Mouse (Mus musculus) liver, adult 2 months (tissue): ENCODE results near the gene Ssc5d. TPM values are rescaled to one million over a fixed set of nuclear protein-coding genes. Genes with fewer than 3 reads are reported as not detected.

ENCODE experiments used
- DNase-seq: peaks from one replicate; pipeline ENCODE4 v3.0.0-alpha.2; 2011; ENCODE audit warnings: low read depth, low spot score; ENCODE audit errors: extremely low read depth
- H3K27ac ChIP-seq: fragments of 200-500 bp; replicated peaks from 2 replicates; pipeline ENCODE4 v1.5.1; 2012; ENCODE audit warnings: low read depth, mild to moderate bottlenecking, control low read depth, inconsistent platforms, low read length; ENCODE audit not compliant: insufficient read depth
- H3K27me3 ChIP-seq: fragments of 200-500 bp; 2 replicates; pipeline ENCODE4 v1.6.1; 2012; ENCODE audit warnings: mild to moderate bottlenecking, moderate library complexity, low read length, inconsistent platforms; ENCODE audit not compliant: control insufficient read depth, insufficient read depth
- H3K36me3 ChIP-seq: fragments of 200-500 bp; 2 replicates; pipeline ENCODE4 v1.6.1; 2012; ENCODE audit warnings: low read length, inconsistent platforms; ENCODE audit not compliant: control insufficient read depth, insufficient read depth
- H3K4me1 ChIP-seq: fragments of 200-500 bp; 2 replicates; pipeline ENCODE4 v1.6.1; 2011; ENCODE audit warnings: low read length; ENCODE audit not compliant: control insufficient read depth, insufficient read depth
- H3K4me3 ChIP-seq: fragments of 200-500 bp; 2 replicates; pipeline ENCODE4 v1.5.1; 2011; ENCODE audit warnings: low read depth, mild to moderate bottlenecking, control low read depth, low read length, moderate library complexity; ENCODE audit not compliant: insufficient read depth
- H3K79me2 ChIP-seq: fragments of 200-500 bp; 2 replicates; pipeline ENCODE4 v1.6.1; 2012; ENCODE audit warnings: inconsistent platforms, mild to moderate bottlenecking, low read length, moderate library complexity; ENCODE audit not compliant: control insufficient read depth, insufficient read depth
- H3K9ac ChIP-seq: fragments of 200-500 bp; 2 replicates; pipeline ENCODE4 v1.6.1; 2012; ENCODE audit warnings: low read depth, mild to moderate bottlenecking, control low read depth, inconsistent platforms, low read length
- CTCF ChIP-seq: fragments of 200-500 bp; IDR thresholded peaks from 2 replicates; pipeline ENCODE4 v1.5.1; 2011; ENCODE audit warnings: low read depth, low read length, control low read depth
- POLR2A ChIP-seq: fragments of 200-500 bp; IDR thresholded peaks from 2 replicates; pipeline ENCODE4 v1.6.1; 2011; ENCODE audit warnings: low read length, control low read depth; ENCODE audit not compliant: insufficient read depth; ENCODE audit errors: extremely low read depth
- WGBS: fragments of 180-500 bp; shearing (Covaris S2); methylation state at CpG from one replicate; pipeline ENCODE4 v1.1.7; 2018; 5-methylcytosine and 5-hydroxymethylcytosine counted together
- polyA plus RNA-seq: library from polyadenylated mRNA; depleted of rRNA; stranded (reverse); fragments of >200 nt; gene quantifications from 2 replicates; pipeline ENCODE4 v1.2.3, GENCODE M21; 2012
- total RNA-seq: library from RNA; depleted of rRNA; stranded (reverse); fragments of >200 nt; gene quantifications from 2 replicates; pipeline ENCODE4 v1.2.3, GENCODE M21; 2014

Ssc5d gene
- total and polyA plus RNA-seq, 2 experiments = 0.18 to 0.26 TPM

DNA sequence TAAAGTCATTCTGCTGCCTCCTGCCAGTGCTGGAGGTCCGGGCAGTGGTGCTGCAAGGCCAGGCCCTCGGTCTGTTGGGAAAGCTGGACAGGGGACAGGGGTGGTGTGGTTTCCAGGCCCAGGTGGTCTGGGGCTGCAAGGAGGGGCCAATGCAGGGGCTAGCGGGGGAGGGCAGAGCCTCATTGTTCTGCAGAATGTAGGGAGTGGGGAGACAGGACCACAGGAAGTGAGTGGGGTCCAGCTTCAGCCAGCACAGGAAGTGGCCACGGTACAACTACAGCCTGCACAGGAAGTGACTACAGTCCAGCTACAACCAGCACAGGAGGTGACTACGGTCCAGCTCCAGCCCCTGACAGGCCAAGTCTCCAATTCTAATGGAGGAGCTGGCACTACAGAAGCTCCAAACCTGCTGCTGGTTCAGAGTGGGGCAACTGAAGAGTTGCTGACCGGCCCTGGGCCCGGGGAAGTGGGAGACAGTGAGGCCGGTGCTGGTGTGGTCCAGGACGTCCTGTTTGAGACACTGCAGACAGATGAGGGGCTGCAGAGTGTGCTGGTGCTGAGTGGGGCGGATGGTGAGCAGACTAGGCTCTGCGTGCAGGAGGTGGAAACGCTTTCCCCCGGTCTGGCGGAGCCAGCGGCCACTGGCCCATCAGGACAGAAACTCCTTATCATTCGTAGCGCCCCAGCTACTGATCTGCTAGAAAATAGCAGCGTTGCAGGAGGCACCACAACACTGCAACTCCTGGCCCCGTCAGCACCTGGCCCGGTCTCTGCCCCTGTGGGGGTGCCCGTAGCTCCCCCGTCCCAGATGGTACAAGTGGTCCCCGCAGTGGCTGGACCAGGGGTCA, 4.4 kb upstream of the Ssc5d start:
- no peak for TF ChIP-seq CTCF
- no peak for TF ChIP-seq POLR2A
- no peak for DNase-seq
- peaks cover 8% of the 10 kb centered on the region for H3K4me1 ChIP-seq
- H3K9ac ChIP-seq = no peak overlapping the region
- no peak overlapping the region for H3K4me3 ChIP-seq
- H3K36me3 ChIP-seq = peaks cover 3% of the 10 kb centered on the region; the same call in 1 of the 2 replicates
- WGBS = 62% methylated on average over 23 of the region's 23 CpGs
- H3K79me2 ChIP-seq = peaks cover 7% of the 10 kb centered on the region; the same call in 1 of the 2 replicates
- peaks cover 6% of the 10 kb centered on the region for H3K27me3 ChIP-seq
- no peak overlapping the region for H3K27ac ChIP-seq

DNA sequence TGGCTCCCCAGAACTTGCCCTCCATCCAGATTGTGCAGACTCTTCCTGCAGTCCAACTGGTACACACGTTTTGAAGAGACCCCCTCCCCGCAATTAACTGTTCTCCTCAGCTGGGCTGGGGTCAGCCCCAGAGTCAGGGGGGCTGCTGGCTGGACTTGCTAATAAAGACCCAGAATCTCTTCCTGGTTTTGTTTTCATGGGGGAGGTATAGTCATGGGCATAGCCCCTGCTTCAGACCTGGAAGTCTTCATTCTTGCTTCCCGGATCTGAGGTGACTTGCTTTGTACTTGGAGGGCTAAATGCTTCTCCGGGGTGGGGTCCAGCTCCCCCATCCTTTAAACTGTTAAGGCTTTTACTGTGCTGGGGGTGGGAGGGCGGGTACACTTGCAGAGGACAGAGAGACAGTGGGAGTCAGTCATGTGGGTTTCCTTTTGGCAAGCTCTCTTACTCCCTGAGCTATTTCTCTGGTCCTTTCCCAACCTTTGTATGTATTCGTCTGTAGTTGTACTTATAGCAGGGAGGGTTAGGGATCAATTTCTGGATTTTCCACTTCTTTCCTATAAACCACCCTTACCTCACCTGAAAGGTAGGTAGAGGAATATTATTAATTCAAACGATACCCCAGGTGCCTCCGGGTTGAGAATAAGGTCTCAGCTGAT, 3.6 kb upstream of the Ssc5d start, which contains the start of gene Nat14:
Gene Nat14, plus strand, starts transcription at position 205 of the 659 bp plus-strand sequence.
- H3K27ac ChIP-seq = no peak within 1 kb of the TSS
- WGBS = 31% methylated on average over 8 of the region's 8 CpGs
- H3K4me1 ChIP-seq = peaks cover 2% of the 10 kb centered on the region; the same call in 1 of the 2 replicates
- no peak for DNase-seq
- peak within 1 kb of the TSS; percentile 8; the same call in 1 of the 2 replicates for H3K4me3 ChIP-seq
- H3K9ac ChIP-seq = peak within 1 kb of the TSS; percentile 12; the same call in 1 of the 2 replicates
- TF ChIP-seq POLR2A (no peak), CTCF (no peak)
- H3K27me3 ChIP-seq = peaks cover 6% of the 10 kb centered on the region
- peaks cover 3% of the 10 kb centered on the region; the same call in 1 of the 2 replicates for H3K36me3 ChIP-seq
- H3K79me2 ChIP-seq = no peaks in the 10 kb centered on the region

DNA sequence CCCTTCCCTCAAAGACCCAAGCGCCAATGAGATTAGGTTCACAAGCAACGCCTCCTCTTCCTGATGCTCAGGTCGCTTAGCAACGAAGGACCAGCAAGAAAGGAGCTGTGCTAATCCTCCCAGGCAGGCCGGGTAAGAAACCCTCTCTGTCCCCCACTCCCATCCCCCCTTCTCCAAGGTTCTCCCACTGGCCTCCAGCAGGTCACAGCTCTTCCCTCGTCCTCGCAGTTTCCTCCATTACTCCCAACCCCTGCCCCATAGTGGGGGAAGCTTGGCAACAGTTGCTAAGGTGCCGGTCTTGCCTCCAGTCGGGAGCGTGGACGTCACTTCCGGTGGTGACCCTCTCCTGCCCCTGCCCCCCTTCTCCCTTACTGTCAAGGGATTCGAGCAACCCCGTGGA, 3.1 kb upstream of the Ssc5d start:
- peak overlapping the region; percentile 12; the same call in 1 of the 2 replicates for H3K9ac ChIP-seq
- WGBS = 1% methylated on average over 14 of the region's 14 CpGs
- DNase-seq = no peak
- H3K36me3 ChIP-seq = peaks cover 3% of the 10 kb centered on the region; the same call in 1 of the 2 replicates
- TF ChIP-seq POLR2A = no peak
- TF ChIP-seq CTCF = no peak
- H3K4me1 ChIP-seq = peaks cover 2% of the 10 kb centered on the region; the same call in 1 of the 2 replicates
- H3K27me3 ChIP-seq = peaks cover 6% of the 10 kb centered on the region
- H3K27ac ChIP-seq = no peak overlapping the region
- H3K79me2 ChIP-seq = no peaks in the 10 kb centered on the region
- H3K4me3 ChIP-seq = peak overlapping the region; percentile 8; the same call in 1 of the 2 replicates

DNA sequence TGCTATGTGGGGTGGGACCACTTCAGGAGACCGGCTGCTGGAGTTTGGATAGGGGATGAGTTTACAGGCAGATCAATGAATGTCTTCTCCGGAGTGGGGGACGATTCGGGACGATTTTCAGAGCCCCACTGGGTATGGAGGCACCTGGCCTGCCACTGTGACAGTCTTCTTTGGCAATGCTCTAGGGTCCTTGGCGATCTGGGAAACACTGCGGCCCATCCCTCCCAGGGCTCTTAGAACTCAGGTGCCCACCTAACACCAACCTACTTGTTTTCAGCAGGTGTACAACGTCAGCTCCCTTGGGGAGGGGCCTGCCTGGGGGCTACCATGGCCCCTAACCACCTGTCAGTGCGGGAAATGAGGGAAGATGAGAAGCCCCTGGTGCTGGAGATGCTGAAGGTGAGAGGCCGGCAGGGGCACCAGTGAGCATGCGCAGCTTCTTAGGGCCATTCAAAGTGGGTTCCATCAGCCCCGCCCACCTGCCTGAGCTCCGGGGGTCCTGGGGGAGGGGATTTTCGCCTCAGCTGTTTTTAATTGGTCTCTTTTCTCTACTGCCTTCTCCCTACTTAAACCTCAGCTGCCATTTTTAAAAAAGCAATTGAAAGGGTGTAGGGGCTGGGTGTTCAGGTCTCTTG, 2.5 kb upstream of the Ssc5d start:
- Histone ChIP-seq H3K36me3 (peaks cover 3% of the 10 kb centered on the region; the same call in 1 of the 2 replicates), H3K27me3 (peaks cover 6% of the 10 kb centered on the region), H3K4me1 (peaks cover 2% of the 10 kb centered on the region; the same call in 1 of the 2 replicates), H3K27ac (no peak overlapping the region), H3K79me2 (no peaks in the 10 kb centered on the region), H3K9ac (peak overlapping the region; percentile 12; the same call in 1 of the 2 replicates), H3K4me3 (no peak overlapping the region)
- TF ChIP-seq CTCF (no peak), POLR2A (no peak)
- WGBS = 4% methylated on average over 14 of the region's 14 CpGs
- DNase-seq = no peak

DNA sequence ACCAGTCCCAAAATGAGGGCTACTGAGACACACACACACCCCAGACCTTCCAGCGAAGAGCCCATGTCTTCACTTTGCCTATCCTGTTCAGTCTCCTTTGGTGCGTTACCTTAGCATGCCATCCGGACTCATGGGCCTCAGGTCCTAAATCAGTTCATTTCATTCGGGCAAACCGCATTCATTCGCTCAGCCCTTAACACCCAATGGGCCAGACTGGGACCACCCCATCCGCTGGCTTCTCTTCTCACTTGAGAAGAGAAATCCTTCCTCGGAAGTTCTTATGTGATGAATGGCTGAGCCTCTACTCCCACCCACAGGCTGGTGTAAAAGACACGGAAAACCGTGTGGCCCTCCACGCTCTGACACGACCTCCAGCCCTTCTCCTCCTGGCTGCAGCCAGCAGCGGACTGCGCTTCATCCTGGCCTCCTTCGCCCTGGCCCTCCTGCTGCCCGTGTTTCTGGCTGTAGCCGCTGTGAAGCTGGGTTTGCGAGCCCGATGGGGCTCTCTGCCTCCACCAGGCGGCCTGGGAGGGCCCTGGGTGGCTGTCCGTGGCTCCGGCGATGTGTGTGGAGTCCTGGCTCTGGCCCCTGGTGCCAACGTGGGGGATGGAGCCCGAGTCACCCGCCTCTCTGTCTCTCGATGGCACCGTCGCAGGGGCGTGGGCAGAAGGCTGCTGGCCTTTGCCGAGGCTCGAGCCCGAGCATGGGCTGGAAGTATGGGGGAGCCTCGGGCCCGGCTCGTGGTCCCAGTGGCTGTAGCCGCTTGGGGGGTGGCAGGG, 1.8 kb upstream of the Ssc5d start:
- 8% methylated on average over 37 of the region's 37 CpGs for WGBS
- no peak for TF ChIP-seq POLR2A
- peak; percentile 38; the same call in 1 of the 2 replicates for TF ChIP-seq CTCF
- Histone ChIP-seq H3K27me3 (peaks cover 6% of the 10 kb centered on the region), H3K9ac (peak overlapping the region; percentile 14), H3K27ac (no peak overlapping the region), H3K79me2 (no peaks in the 10 kb centered on the region), H3K4me3 (peak overlapping the region; percentile 7; the same call in 1 of the 2 replicates), H3K36me3 (peaks cover 3% of the 10 kb centered on the region; the same call in 1 of the 2 replicates), H3K4me1 (peaks cover 2% of the 10 kb centered on the region; the same call in 1 of the 2 replicates)
- DNase-seq = no peak
